In the genomic region with DNA sequence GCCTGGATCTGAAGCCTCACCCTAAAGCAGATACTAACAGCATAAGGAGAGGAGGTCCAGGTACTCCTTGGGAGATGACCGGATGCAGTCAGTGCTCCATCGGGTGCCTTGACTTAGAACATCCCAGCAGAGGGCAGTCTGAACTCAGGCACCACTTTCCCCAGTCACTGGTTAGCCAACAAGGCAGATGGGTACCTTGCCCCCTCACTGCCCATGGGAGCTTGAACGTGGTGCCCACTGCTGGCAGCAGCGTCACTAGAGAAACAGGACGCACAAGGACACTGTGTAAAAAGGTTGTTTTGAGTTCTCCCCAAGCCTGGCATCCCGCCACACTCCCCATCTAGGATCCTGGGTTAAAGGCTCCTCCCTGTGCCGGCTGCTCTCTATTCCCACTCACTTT, we compare ENCODE assay signal across 9 mouse cellular contexts. TPM values are rescaled to one million over a fixed set of nuclear protein-coding genes. Genes with fewer than 3 reads are reported as not detected.
DNase-seq lines count a peak whose midpoint lies in the region; ATAC-seq lines count a peak whose summit lies in the region.
"Had no signal": no experiment of that assay in that cellular context is flagged by ENCODE, and none has a peak within 500 bp of the region (broad histone marks: within the 10 kb centered on the region; RNA-seq: fewer than 3 reads in every experiment).

No protein-coding gene starts in this region.

- no peak overlapping the region for H3K4me3 ChIP-seq in forebrain, embryonic 15.5 days
- H3K4me3 ChIP-seq: liver, embryonic 15.5 days had no signal

- no peaks in the 10 kb centered on the region for H3K9me3 ChIP-seq in forebrain, embryonic 15.5 days
- H3K9me3 ChIP-seq: liver, embryonic 15.5 days had no signal

- H3K9ac ChIP-seq in forebrain, embryonic 15.5 days (replicated peaks), result no peak overlapping the region
- H3K9ac ChIP-seq: liver, embryonic 15.5 days had no signal

- no peaks in the 10 kb centered on the region for H3K36me3 ChIP-seq in forebrain, embryonic 15.5 days
- H3K36me3 ChIP-seq: liver, embryonic 15.5 days had no signal

- 0 out of 2 replicates have a peak, but pooled peaks cover 2% of the 10 kb centered on the region for H3K4me1 ChIP-seq in forebrain, embryonic 15.5 days

- no peak overlapping the region for H3K4me2 ChIP-seq in forebrain, embryonic 15.5 days (replicated peaks)
- H3K4me2 ChIP-seq: liver, embryonic 15.5 days had no signal

- intact Hi-C loops in heart, postnatal 25 days (cut with DNase I), result loop anchor here (1.0 to 5.0 kb wide), 2 partner anchors 84 to 263 kb away; no protein-coding TSS in a partner anchor
- intact Hi-C loops in heart, postnatal 14 days (cut with DNase I), result loop anchor here (1.0 to 10.0 kb wide), 4 partner anchors 24 to 230 kb away; a partner anchor contains a TSS

- 31% methylated on average over 7 of the region's 7 CpGs for WGBS in forebrain, embryonic 15.5 days

- peak; percentile 41; the same call in 1 of the 2 replicates for ATAC-seq in forebrain, embryonic 15.5 days (replicated peaks)

- peak; percentile 95 for DNase-seq in heart, adult 11 months
- no peak for DNase-seq in heart, postnatal 25 days (ENCODE audit: low spot score)
- peak; percentile 55 to 65 for DNase-seq in adrenal gland, postnatal 36 days
- DNase-seq in heart, postnatal 14 days, result peak; percentile 64 to 69
- DNase-seq in layer of hippocampus, postnatal 14 days (ENCODE audit: low spot score in 2 of 2), result peak; percentile 29 to 58
- DNase-seq in lung, postnatal 4 days, result peak; percentile 63 to 70
- DNase-seq in spleen, postnatal 14 days (ENCODE audit: low spot score in 2 of 2), result peak; percentile 26 to 47

- no peaks in the 10 kb centered on the region for H3K27me3 ChIP-seq in forebrain, embryonic 15.5 days

- no peak overlapping the region for H3K27ac ChIP-seq in forebrain, embryonic 15.5 days (replicated peaks)
- H3K27ac ChIP-seq: liver, embryonic 15.5 days had no signal

RNA-seq across cellular contexts. Expression of a gene that starts 24.1 kb away (rescaled TPM):
- total RNA-seq in heart, postnatal 25 days (2021), result 10 to 100 TPM; 11.3 to 12.4 TPM
- 10 to 100 TPM; 16.1 to 20.3 TPM for total RNA-seq in adrenal gland, postnatal 36 days (2021)
- polyA plus RNA-seq in forebrain, embryonic 15.5 days (2015; fragmentation: Nextera tagmentation; extraction: Ambion mirVana), result 58.8 TPM in 2 replicates
- 10 to 100 TPM; 14.0 to 16.8 TPM for total RNA-seq in heart, postnatal 14 days (2021)
- total RNA-seq in layer of hippocampus, postnatal 14 days (2021), result 100 to 1,000 TPM; 110 to 130 TPM

RNA-seq across cellular contexts. Expression of a gene that starts 45.0 kb away (rescaled TPM):
- 10 to 100 TPM; 10.0 to 10.1 TPM for total RNA-seq in heart, postnatal 25 days (2021)
- total RNA-seq in adrenal gland, postnatal 36 days (2021), result 10 to 100 TPM; 17.0 to 23.4 TPM
- 22.5 and 26.2 TPM in 2 replicates for polyA plus RNA-seq in forebrain, embryonic 15.5 days (2015; fragmentation: Nextera tagmentation; extraction: Ambion mirVana)
- 10 to 100 TPM; 10.9 to 11.9 TPM for total RNA-seq in heart, postnatal 14 days (2021)
- total RNA-seq in layer of hippocampus, postnatal 14 days (2021), result 10 to 100 TPM; 11.8 to 13.5 TPM

Comparison
In these comparisons a context has a peak if more than half of its experiments do, and no peak if none do; other contexts are left out.
1. RNA of a gene that starts 24.1 kb away (total RNA-seq): 110 to 130 TPM in layer of hippocampus, postnatal 14 days; 16.1 to 20.3 TPM in adrenal gland, postnatal 36 days, 14.0 to 16.8 TPM in heart, postnatal 14 days and 11.3 to 12.4 TPM in heart, postnatal 25 days; every median in the first group is over 4 times any median in the second.